Mouse (Mus musculus) ES-E14 (cell line): ENCODE results near the gene Rsl24d1.

ENCODE experiments used
- MAFK ChIP-seq: IDR thresholded peaks from 2 replicates; pipeline ENCODE4 v1.6.1; 2014; ENCODE audit warnings: mild to moderate bottlenecking, low read depth, low read length, inconsistent platforms; ENCODE audit not compliant: insufficient read depth
- ZC3H11A ChIP-seq: IDR thresholded peaks from 2 replicates; pipeline ENCODE4 v1.6.1; 2012; ENCODE audit warnings: low read depth, mild to moderate bottlenecking, inconsistent platforms, low read length, borderline replicate concordance
- ZNF384 ChIP-seq: IDR thresholded peaks from 2 replicates; pipeline ENCODE4 v1.6.1; 2012; ENCODE audit warnings: low read depth, low read length, inconsistent platforms

DNA sequence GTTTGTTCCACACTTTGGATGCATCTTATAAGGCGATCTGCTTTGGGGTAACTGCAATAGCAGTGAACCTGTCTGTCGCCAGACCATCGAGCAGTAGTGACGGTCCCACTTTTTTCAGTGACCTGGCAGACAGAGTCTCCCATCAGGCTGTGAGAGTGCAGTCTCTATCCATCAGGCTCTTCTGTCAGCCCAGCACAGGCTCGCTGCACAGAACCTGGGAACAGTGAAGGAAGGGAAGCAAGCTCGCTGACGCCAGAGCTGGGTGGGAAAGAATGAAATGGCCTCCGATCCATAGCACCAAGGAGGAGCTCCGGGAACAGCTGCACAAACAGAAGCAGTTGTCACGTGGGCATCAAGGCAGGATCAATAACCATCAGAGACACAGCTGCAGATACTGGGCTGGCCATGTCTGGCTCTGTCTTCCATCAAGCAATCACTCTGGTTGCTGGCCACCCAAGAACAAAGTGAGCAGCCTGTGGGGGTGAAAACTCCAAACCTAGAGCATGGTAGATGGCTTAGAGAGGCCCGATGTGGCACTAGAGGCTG lies 24.2 kb downstream of the Rsl24d1 start:
- TF ChIP-seq ZNF384 (no peak), ZC3H11A (no peak), MAFK (no peak)
